Mouse (Mus musculus) bone marrow macrophage, adult 2 months (primary cell): Measurements from ENCODE around the gene Brd3. TPM values are rescaled to one million over a fixed set of nuclear protein-coding genes. Genes with fewer than 3 reads are reported as not detected.

Experiments
- H3K27ac ChIP-seq: 2 replicates; pipeline ENCODE4 v1.5.1; 2012; ENCODE audit warnings: low read depth, low read length; ENCODE audit not compliant: insufficient read depth
- H3K4me1 ChIP-seq: 2 replicates; pipeline ENCODE4 v1.6.1; 2012; ENCODE audit warnings: low read length; ENCODE audit not compliant: control insufficient read depth, insufficient read depth
- H3K4me3 ChIP-seq: 2 replicates; pipeline ENCODE4 v1.5.1; 2012; ENCODE audit warnings: mild to moderate bottlenecking, low read length, moderate library complexity; ENCODE audit not compliant: insufficient read depth
- CTCF ChIP-seq: IDR thresholded peaks from 2 replicates; pipeline ENCODE4 v1.5.1; 2012; ENCODE audit warnings: low read depth, mild to moderate bottlenecking, low read length, moderate library complexity
- POLR2A ChIP-seq: IDR thresholded peaks from 2 replicates; pipeline ENCODE4 v1.6.1; 2012; ENCODE audit warnings: mild to moderate bottlenecking, low read depth, low read length, borderline replicate concordance
- polyA plus RNA-seq: library from polyadenylated mRNA; stranded (reverse); fragments of >200 nt; gene quantifications from 2 replicates; pipeline ENCODE4 v1.2.4, GENCODE M21; 2012; ENCODE audit not compliant: missing spikeins, insufficient read depth, insufficient read length

Gene Brd3
- polyA plus RNA-seq, 1 experiment, result 29.1 TPM

DNA sequence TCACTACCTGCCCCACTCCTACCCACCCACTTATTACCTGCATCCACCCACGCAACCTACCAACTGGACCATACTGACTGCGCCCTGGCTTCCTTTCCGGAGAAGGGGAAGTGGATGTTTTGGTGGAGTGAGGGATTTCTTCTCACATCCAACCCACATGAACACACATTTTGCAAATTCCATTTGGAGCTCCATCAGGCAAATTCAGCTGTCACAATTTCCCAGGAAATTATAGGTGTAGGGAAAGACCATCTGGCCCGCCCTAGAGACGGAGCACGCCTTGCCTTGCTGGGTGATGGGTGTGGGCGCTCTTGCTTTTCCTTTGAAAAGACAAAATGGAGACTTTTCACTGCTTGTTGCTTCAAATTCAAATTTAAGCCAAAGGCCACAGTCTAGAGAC is 76.8 kb downstream of the Brd3 start:
- Histone ChIP-seq H3K4me1 (peaks cover 14% of the 10 kb centered on the region), H3K27ac (no peak overlapping the region), H3K4me3 (no peak overlapping the region)
- TF ChIP-seq CTCF, result no peak
- TF ChIP-seq POLR2A, result no peak

- peak; percentile 89 for TF ChIP-seq CTCF
- no peak for TF ChIP-seq POLR2A
- Histone ChIP-seq H3K4me1 (peaks cover 10% of the 10 kb centered on the region; the same call in 1 of the 2 replicates), H3K27ac (no peak overlapping the region), H3K4me3 (no peak overlapping the region)
Measured at GRCm38 (mm10) chr2:27428071-27428470, 79.4 kb downstream of the Brd3 start.

GRCm38 (mm10) chr2:27426855-27427457 is 80.5 kb downstream of the Brd3 start, which contains the start of gene Vav2:
Gene Vav2, minus strand, starts transcription at chr2:27427033.
- Histone ChIP-seq H3K4me3 (peak within 1 kb of the TSS; percentile 92), H3K27ac (peak within 1 kb of the TSS; percentile 38), H3K4me1 (peaks cover 10% of the 10 kb centered on the region)
- TF ChIP-seq CTCF, result no peak

DNA sequence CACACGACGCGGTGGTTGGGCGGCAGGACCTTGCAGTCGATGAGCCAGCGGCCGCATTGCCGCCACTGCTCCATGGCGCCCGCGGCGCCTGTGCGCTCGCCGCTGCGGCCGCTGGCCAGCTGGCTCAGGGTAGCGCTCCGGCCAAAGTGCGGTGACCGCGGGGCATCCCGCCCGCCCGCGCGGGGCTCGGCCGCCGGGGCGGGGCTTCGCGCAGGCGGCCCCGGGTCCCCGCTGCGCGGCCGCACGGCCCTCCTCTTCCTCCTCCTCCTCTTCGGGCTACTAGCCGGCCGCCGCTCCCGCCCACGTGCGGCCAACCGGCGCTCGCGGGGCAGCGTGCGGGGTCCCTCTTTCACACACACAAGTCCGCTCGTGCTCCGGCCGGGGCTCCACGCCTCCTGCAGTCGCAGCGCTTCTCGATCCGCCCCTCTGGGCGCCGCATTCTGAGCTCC is 81.0 kb downstream of the Brd3 start:
- Histone ChIP-seq H3K27ac (peak overlapping the region; percentile 38), H3K4me3 (peak overlapping the region; percentile 92), H3K4me1 (peaks cover 10% of the 10 kb centered on the region)
- no peak for TF ChIP-seq POLR2A
- TF ChIP-seq CTCF, result no peak

GRCm38 (mm10) chr2:27425751-27426405 is 81.6 kb downstream of the Brd3 start:
- H3K4me1 ChIP-seq, result peaks cover 10% of the 10 kb centered on the region
- H3K4me3 ChIP-seq, result peak overlapping the region; percentile 92
- H3K27ac ChIP-seq, result no peak overlapping the region
- TF ChIP-seq CTCF (no peak), POLR2A (no peak)

GRCm38 (mm10) chr2:27425161-27425611 is 82.3 kb downstream of the Brd3 start:
- peak overlapping the region; percentile 92 for H3K4me3 ChIP-seq
- H3K4me1 ChIP-seq, result peaks cover 10% of the 10 kb centered on the region
- TF ChIP-seq CTCF (no peak), POLR2A (no peak)
- H3K27ac ChIP-seq, result no peak overlapping the region

DNA sequence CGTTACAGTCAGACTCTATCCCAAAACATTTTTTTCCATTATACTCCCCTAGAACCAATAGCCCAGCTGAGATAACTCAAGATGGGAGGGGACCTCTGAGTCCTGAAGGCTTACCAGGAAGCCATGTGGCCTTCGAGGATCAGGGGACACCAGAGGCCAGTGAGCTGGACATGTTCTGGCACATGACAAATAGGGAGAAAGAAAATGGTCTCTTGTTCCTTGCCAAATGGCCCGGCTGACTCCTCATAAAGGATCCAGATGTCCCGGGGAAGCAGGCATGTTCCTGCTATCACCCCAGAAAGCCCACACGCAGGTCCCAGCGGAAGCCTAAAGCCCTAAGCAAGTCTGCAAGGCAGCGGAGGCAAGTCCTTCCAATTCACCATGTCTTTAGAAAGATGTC is 83.9 kb downstream of the Brd3 start:
- Histone ChIP-seq H3K4me3 (no peak overlapping the region), H3K4me1 (peaks cover 24% of the 10 kb centered on the region), H3K27ac (no peak overlapping the region)
- no peak for TF ChIP-seq CTCF
- no peak for TF ChIP-seq POLR2A

DNA sequence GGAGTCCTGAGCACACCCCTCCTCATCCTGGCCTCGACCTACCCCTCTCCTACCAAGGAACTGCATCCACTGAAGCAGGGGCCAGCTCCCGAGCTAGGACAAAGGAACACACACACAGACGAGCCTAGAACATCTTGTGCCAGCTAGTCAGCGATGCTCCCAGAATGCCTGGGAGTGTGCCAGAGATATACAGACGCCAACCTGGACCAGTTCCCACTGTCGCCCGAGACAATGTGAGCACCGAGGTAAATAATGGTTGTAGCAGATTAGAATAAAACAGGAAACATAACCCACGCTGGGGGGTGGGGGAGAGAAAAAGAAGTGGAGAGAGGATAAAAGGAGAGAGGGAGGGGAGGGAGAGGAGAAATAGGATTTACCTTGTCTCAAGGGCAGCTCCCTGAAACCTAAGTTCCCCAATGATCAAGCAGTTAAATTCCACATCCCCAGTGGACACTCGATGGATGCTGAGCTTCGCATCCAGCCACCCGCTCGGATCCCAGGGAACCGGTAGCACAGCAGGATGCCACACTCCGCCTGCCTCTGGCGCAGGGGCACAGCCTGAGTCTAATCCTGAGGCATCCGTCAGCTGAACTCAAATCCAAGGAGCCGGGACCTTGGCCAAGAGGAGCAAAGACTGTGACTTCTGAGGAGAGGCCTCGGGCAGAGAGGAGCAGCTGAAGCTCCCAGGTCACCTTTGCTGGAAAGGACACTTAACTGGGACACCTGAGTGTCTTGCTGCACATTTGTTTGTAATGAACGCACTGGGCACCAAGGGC is 86.0 kb downstream of the Brd3 start:
- H3K27ac ChIP-seq, result no peak overlapping the region
- TF ChIP-seq CTCF (no peak), POLR2A (no peak)
- no peak overlapping the region for H3K4me3 ChIP-seq
- H3K4me1 ChIP-seq, result peaks cover 38% of the 10 kb centered on the region

DNA sequence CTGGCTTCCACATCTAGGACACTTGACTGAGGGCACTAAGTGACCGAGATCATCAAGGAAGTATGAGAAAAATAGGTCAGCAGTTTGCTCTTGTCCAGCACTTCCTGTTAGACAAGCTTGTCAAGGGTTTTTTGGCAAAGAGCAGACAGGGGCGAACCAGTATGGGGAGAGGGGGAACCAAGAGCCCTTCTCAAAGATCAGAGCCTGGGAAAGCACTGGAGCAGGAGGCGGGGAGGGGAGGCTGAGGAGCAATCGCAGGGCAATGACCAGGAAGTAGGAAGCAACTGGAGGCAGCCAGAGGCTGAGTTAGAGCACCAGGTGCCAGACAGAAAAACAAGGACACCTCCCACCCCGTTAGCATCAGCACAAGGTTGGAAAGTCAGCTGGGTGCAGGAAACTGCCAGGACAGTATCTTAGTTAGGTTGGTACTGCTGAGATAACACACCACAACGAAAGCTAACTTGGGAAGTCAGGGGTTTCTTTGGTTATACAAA is 88.8 kb downstream of the Brd3 start:
- H3K27ac ChIP-seq, result peak overlapping the region; percentile 83
- H3K4me1 ChIP-seq, result peaks cover 59% of the 10 kb centered on the region
- 0 out of 2 replicates have a peak overlapping the region, but pooled peaks have one; percentile 7 for H3K4me3 ChIP-seq
- no peak for TF ChIP-seq POLR2A
- TF ChIP-seq CTCF, result no peak
